Mouse (Mus musculus): ENCODE data around the gene Usp6nl. TPM values are rescaled to one million over a fixed set of nuclear protein-coding genes. Genes with fewer than 3 reads are reported as not detected.
A peak's percentile ranks its signal among the peaks of the same experiment; 100 is the strongest.

Gene Usp6nl
- total RNA-seq, 2 experiments from 2014 or later: 8.9 to 11.4 TPM

DNA sequence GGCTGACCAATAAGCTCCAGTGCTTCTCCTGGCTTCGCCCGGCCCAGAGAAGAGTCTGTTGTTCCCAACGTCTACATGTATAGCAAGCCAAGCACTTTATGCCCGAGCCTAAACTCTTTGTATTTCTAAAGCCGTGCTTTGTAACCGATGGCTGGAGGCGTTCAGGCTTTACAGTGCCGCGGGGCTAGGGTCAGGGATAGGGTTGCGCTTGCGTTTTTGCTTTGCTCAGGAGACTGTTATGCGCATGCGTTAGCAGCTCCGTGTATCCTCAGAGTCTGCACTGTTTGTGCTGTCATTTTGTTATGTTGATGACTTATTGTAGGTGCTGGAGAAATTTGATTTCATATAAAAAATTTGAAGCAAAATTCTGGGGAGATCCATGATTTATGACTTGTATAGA is 51.7 kb downstream of the Usp6nl start:
- DNase-seq: no peak

DNA sequence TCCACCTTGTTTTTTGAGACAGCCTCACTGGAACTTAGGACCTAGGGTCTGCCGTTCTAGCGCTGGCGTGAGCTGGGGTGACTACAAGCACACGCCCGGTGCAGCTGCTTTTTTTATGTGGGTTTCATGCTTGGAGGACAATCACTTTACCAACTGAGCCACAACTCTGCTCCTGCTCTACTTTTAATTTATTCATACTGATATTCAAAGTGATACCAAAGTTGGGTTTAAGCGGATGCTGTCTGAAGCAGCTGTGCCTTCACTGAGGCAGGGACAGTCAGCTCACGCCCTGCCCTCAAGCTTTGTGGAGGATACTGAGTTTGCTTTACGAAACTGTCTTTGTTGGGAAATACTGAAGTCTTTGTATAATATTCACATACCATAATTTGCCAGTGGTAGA is 53.6 kb downstream of the Usp6nl start:
- no peak for DNase-seq

DNA sequence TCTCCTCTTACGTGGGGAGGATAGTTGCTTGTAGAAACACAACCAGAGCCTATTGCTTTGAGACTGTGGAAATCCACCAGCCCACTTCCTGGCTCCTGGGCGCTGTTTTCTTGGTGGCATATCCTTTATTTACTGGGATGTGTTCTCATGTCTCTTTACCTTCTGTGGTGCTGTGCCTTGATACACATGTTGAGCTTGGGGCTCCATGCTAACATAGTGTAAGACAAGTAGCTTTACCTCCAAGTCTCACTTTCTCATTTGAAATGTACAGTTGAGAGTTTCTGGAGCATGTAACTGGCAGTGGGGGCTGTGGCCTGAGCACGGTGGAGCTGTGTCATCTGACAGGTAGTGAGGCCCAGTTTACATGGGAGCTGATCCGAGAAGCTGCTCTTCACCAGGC is 54.5 kb downstream of the Usp6nl start:
- DNase-seq: no peak

DNA sequence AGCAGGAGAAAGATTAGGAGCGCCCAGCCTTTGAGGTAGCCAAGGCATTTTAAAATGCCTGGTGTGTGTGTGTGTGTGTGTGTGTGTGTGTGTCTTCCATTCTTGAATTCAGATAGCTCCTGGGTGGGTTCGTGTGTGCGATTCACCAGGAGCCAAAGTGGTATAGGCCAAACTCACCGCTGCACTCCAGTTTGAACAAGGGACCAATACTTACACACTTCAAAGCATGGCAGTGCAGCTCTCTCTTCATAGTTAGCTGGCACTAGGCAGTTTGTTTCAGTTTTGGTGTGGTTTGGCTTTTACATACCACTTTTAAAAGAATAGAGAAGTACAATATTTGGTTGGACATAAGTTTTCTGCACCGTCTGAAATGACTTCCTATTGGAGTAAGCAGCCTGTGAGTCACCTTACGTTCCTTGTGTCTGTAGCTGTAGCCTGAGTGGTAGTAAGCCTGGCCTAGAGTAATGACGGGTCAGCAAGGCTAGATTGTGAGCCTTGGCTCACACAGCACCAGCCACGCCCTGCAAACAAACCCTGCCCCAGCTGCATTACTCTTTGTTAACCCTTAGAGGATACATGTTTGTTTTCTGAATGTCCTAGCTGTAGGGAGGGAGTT is 56.2 kb downstream of the Usp6nl start:
- DNase-seq: no peak

DNA sequence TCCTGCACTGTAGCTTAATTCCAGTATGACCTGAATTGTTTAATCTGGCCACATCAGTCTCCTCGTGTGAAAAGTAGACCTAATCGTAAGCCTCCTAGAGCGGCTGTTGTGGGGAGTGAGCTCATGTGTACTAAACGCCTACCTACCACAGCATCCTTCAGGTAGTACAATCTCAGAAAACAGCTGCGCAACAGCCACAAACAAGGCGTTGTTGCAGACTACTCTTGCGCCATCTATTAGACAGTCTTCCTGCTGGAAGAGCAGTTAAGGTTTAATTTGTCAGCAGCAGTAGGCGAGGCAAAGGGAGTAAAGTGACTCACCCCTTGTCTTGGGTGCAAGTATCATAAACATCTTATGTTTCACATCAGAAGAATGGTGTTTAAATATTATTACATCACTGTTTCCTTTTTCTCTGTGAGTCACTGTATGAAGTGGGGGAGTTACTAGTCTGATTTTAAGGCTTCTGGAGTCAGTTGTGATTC is 57.3 kb downstream of the Usp6nl start:
- no peak for DNase-seq

DNA sequence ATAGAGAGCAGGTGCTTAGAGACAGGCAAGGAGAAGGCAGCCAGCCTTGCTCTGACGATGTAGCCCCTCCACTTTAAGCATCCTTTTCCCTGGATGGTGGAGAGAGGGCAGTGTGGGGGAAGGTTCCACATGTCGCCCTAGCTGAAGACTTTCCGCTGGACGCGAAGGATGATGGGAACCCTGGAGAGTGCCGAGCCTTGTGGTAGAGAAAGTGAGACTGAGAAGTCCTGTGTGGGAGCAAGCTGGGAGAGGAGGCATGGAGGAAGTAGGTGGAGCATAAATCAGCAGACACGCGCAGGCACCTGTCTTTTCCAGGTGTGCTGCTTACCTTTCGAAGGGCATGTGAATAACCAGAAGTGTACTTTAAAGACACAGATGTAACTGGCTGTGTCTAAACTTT is 57.9 kb downstream of the Usp6nl start:
- no peak for DNase-seq

DNA sequence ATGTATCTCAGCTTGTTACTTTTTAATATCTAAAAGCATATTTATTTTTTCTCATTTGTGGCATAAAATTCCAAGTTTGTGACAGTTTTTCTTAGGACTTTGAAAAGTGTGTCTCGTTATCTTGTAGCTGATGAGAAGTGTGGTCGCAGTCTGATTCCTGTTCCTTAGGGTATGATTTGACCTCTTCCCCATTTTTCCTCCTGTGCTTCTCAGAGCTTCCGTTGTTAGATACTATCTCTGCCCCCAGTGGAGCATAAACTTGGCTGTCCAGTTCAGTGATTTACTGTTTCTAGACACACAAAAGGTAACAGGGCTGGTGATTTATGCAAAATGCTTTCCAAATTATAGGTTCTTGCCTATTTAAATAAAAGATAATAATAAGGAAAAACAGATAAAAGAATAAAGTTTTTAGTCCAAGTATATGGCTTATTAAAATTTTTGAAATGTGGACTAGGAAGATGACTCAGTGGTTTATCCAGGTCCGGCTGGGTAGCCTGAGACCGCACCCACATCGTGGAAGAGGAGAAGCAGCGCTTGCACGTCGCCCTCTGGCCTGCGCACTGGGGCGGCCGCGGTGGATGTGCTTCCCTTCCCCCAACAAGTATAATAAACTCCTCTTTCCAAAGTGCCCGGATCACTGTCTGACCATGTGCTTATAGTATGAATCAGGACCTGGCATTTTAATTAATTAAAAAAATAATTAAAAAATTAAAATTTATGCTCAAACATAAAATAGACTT is 62.1 kb downstream of the Usp6nl start:
- no peak for DNase-seq

DNA sequence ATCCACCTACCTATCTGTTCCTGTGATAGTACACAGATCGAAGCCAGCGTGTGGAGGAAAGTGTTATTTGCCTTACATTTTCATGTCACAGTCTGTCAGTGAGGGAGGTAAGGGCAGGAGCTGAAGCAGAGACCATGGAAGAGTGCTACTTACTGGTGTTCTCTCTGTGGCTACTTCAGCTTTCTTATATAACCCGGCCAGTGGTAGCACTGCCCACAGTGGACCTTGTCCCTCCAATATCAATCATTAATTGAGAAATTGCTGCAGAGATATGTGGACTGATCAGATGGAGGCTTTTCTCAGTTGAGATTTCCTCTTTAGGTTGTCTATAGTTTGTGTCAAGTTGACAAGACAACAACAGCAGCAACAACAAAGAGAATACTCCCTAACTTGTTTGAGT is 66.7 kb downstream of the Usp6nl start:
- DNase-seq: no peak

DNA sequence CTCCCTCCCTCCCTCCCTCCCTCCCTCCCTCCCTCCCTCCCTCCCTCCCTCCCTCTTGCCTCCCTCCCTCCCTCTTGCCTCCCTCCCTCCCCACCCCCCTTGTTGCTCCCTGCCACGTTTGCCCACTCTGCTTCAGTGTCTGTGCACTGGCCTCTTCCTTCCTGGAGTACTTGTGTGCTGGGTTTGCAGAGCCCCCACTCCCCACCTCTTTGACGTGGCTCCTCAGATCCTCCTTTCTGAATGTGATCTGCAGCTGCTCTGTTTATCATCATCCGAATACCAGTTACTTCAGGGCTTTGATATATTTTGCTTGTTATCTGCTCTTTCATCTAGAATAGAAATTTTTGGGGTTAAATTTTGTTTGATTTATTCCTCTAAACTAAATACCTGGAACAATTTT is 68.8 kb downstream of the Usp6nl start:
- no peak for DNase-seq

DNA sequence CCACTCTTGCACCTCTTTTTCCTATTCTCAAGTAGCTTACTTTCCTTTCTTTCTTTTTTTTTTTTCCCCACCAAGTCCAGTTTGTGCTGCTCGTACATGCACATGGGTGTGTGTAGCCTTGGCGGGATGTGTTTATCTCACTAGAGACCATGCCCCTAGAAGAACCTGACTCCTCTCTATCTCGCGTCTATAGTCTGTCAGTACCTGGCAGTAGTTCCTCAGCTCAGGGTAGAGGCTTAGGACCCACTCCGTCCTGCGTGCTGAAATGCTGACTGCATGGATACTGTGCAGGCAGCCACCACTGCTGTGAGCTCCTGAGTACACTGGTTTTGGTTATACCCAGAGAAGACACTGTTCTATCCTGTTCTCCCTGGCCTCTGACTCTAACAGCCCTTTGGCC is 69.5 kb downstream of the Usp6nl start:
- DNase-seq: no peak

DNA sequence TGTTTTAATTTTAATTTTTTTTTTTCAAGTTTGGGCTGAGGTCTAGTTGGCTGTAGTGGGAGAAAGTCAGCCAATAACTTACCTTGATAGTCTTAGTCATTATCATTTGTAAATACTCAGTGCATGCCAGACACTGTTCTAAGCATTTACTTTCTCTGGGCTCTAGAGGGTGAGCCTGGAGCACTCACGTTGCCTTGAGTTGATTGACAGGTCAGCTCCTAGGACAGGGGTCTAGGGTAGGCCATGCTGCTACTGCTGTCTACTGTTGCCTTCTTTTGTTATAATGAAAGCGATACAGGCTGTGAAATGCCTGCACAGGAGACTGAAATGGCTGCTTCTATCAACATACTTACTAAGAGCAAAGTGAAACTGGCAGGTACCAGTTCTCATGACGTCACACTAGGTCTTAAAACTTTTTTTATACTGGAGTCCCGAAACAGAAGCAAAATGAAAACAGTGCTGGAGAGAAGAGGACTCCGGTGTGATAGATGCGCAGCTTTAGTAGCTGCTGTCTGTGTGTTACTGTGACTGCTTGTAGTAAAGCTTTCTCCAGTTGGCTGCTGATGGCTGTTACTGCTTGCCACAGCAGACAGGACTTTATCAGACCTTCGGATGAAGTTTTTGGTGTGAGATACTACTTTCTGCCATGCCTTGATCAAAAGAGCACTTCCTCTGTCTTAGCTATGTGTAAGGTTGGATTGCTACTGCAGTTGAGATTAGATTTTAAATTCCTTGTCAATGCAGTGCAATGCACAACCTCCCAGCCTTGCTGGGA is 73.6 kb downstream of the Usp6nl start:
- no peak for DNase-seq

DNA sequence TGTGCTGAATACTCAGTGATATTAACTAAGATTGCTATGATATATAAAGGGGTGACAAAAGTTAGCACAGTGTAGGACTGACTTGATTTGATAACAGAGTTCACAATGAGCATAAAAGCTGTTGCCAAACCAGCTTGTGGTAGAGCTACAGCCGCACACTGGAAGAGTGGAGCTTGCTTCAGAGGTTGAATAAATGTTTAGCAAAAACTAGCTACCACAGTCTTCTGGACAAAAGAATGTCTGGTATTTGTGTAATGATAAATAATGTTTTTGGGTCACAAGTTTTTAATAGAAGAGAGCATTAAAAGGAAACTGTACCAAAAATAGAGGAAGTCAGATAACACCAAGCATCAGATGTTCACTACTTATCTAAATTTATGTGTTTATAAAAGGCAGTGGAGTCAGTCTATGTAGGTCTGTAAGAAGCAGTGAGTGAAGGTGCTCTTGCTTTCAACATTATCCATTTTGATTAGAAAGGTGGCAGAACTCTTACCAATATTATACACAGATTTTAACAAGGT is 74.2 kb downstream of the Usp6nl start:
- no peak for DNase-seq

DNA sequence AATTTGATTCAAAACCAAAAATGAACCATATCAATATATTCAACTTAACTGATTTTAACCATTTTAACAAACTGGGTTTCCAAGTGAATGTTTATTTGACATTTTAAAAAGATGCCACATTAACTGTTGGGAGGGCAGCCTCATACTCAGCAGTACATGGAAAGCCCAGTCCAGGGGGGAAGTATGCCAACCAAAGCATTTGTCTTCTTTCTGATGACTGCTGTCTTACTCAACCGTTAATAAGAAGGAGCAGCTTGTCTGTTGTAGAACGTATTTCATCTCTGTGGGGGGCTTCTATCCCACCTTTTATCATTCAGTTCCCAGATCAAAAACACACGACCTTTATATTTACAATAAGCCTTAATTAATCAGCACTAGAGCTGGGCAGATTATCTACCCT is 74.7 kb downstream of the Usp6nl start:
- no peak for DNase-seq

DNA sequence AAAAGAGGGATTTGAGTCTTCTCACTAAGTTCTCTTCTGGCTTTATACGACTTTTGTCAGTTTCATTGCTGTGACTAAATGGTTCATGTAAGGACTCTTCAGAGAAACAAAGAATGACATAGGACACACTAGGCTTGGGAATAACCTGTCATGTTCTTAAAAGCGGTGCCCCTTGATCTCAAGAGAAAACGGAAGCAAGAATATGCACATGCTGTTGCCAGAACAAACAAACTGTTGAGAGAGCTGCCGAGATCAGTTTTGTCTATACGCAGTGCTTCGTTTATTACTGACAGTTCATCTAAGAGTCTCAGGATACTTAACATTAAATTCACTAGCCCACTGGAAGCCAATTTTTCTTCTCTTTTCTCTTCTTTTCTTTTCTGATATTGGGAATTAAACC is 76.4 kb downstream of the Usp6nl start:
- DNase-seq: no peak

DNA sequence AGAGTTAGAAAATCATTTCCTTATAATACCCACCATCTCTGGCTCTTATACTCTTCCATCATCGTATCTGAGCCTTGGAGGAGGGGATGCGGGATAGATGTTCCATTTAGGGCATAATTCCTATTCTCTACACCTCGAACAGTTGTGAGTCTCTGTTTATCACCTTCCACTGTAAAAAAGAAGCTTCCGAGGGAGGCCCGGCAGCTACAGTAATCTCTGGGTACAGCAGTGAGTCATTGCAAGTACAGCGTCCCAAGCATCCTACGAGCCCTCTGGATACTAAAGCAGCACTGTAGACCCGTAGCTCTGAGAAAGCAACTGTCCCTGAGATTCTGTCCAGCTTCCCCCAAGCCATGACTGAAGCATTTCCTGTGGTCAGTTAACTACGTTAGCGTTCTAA is 78.6 kb downstream of the Usp6nl start:
- DNase-seq: no peak

DNA sequence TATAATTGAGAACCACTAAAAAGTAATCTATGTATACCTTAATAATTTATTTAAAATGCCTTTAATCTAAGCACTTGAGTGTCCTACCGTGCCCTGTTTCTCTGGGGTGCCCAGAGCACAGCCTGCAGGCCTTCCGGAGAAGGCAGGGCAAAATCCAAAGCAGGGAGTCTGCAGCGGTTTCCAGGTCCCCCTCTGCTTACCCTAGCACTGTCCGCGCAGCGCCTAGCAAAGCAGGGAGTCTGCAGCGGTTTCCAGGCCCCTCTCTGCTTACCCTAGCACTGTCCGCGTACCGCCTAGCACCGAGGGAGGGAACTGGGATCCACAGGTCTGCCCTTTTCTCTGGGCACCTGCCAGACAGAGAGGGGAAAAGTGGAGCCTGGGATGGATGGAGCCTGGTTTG is 80.9 kb downstream of the Usp6nl start:
- no peak for DNase-seq

DNA sequence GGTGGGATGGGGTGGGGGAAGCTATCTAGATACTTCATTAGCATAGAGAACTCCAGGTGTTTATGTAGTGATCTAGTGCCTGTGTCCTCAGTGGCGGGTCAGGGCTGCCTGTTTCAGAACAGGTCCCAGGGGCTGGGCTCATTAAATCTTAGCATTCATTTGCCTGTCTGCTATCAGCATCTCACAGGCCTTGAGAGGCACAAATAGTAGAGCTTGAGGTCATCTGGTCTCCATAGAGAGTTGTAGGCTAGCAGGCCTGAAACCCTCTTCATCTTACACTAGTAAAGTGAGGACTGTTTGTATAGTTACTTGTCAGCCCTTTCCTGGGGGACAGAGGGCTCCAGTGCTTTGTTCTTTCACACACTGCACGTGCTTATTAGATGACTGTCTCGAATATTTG is 81.5 kb downstream of the Usp6nl start:
- DNase-seq: no peak

DNA sequence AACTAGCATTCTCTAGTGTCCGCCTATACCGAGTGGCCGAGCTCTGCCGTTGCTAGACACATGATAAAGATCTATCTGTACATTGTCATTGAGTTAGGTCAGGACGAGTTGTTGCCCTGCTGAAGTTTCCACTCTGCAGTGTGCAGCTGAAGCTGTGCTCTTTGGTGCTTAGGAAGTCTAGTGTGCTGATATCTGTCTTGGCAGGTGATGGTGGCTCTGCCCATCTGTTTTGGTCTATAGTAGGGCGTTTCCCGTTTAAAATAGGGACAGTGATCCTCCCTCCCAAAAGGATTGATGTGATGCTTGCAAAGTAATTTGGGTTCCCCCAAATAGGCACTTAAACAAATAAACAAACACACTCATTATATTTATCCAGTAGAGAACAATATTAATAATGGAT is 82.2 kb downstream of the Usp6nl start:
- DNase-seq: no peak

DNA sequence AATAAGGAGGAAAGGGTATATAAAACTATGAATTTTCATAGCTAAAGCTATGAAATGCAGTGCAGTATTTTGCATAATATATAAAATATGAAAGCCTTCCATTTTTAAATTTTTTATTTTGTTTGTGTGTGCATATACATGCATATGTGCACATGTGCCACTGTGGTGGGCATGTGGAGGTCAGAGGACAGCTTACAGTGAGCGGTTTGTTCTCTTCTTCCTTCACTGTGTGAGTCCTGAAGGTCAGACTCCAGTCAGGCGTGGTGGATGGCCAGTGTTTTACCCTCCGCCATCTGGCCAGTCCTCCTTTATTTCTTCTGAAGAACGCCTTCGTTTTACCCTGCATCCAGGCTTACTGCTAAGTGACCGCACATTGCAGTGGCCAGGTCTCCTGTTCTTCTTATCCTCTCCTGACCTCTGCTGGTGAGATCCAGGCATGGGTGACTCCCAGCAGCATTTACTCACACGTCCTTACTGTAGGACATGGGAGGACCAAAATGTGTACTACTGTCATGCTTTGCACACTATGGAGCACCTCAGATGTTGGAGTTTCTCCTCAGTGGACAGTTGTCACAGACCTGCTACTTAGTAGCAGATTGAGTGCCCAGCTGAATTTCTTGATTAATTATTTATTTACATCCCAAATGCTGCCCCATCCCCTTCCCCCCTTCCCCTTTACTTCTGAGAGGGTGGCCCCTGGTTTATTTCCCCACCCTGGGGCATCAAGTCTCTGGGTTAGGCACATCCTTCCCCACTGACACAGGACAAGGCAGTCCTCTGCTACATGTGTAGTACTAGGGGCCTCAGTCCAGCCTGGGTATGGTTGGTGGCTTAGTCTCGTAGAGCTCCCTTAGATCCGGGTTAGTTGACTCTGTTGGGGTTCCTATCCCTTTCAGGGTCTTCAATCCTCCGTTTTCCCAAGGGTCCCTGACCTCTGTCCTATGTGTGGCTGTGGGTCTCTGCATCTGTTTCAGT is 82.9 kb downstream of the Usp6nl start:
- peak; percentile 68 for DNase-seq

DNA sequence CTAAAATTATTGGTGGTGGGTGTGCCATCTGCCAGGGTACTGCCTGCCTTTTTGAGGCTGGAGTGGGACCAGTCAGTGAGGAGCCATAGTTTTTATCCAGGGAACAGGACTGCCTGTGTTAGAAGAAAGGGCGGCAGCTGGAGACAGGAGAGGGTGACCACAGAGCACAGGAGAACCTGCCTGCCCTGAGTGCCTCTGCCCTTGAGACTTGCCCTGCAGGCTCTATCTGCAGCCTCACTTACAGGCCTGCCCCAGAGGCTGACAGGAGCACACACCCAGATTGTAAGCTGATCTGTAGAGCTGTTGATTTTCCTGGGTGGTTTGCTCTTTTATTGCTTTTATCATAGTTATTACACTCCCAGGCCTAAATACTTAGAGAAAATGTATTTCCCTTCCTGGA is 85.2 kb downstream of the Usp6nl start:
- no peak for DNase-seq

DNA sequence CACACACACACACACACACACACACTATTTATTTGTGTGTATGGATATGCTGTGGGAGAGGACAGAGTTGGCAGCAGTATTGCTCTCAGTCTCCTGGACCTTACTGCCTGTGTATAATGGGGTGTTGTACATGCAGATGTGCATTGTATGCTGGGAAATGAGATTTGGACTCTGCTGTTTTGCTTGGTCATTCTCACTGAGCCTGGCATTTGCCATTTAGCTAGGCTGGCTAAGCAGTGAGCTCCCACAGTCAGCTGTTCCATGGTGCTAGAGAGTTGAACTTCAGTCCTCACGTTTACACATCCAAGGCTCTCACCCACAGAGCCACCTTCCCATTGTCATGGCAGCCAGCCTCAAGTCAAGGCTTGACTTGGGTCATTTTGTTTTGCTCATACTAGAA is 90.2 kb downstream of the Usp6nl start:
- no peak for DNase-seq

DNA sequence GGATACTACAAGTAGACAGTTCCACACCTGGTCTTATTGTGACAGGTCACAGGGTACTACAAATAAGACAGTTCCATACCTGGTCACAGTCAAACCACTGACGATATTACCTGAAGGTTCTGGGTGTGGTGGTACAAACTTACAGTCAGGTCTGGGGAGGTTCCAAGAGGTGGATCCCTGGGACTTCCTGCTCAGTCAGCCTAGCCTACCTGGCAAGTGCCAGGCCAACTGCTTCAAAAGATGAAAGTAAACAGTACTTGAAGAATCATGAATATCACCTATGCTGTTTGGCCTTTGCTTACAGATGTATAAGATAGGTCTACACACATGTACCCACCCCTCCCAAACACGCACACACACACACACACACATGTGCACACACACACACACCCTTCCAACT is 91.3 kb downstream of the Usp6nl start:
- no peak for DNase-seq
